Mouse (Mus musculus): ENCODE results near the gene Trnau1ap.
"Not testable (repeated sequence)": the region's sequence is repeated elsewhere in the genome, so short reads cannot be mapped to it uniquely, and the experiment has no call there.

Trnau1ap gene

DNA sequence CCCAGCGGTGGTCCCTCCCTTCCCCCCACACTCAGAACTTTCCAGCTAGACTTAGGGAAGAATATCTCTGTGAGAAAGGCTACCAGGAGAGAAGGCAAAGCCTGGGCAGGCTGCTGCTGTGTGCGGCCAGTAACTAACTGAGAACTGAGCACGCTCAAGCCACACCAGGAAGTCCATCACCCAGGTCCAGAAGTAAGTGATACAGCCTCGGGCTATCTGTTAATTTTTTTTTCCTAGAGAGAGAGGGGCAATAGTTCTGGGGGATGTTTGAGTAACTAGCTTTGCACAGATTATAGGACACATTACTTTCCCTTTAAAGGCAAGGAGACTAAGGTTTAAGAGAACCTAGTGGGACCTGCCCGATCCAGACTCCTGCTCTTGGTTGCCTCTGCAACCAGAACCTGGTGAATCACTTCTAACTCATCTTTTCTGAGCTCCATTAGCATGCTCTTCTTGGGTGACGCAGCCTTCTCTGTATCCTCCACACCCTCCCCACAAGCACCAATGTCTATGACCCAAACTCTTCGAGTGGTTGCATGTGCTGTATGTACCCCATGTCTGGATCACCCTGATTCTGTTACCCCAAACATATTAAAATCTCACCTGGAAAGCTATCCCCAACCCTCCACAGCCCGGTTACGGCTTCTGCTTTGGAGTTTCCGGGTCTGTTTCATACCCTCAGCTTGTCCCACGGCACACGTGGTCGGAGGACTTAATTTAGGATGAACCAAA, 15.2 kb upstream of the Trnau1ap start:
- no peak for DNase-seq

DNA sequence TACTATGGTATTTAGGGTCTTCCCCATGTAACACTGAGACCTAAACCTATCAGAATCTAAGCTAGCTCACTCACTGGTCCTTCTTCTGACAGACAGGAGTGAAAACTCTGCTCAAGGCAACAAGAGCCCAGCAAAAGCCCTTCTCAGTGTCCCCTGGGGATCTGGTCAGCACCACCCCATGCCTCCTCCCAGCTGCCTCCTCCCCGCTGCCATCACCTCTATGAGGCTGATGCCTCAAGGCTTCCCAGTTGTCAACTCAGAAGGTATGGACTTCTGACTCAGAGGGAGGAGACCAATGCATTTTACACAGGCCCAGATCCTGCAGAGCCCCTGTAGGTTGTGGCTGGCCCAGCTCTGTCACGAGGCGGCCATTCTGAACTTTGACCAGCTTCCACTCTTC, 12.1 kb upstream of the Trnau1ap start:
- DNase-seq: no peak

DNA sequence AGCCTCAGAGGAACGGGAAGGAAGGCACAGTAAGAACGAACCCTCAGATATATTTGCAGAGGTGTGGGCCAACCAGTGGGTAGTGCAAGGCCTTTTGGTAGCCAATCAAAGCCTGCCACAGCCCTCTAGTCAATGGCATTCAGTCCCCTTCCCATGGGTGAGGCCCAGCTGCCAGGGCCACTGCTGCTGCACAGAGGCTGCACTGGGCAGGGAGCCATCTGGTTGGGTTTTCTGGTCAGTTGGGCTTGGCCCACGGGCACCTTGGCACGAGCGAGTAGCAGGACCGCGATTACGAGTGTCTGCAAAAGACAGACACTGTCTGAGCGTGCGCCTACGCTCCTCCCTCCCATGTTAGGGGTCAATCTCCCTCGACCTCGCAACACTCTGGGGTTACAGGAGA, 9.6 kb upstream of the Trnau1ap start:
- DNase-seq: no peak

DNA sequence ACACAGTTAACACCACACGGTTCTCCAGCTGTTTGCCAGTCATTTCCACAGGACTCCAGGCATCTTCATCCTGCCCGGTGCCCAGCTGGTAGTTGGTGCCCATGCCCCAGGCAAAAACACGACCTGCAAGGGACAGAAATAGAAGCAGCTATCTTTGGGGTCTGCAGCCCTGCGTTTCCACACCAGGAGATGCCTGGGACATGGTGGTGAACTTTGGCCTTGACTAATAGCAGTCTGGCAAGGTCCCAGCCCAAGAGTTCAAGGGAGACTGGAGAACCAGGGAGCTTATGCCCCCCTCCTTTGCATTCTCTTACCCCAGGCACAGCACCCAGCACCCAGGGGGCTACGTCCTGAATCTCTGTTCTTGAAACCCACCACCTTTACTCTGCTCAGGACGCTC, 3.5 kb upstream of the Trnau1ap start:
- no peak for DNase-seq

DNA sequence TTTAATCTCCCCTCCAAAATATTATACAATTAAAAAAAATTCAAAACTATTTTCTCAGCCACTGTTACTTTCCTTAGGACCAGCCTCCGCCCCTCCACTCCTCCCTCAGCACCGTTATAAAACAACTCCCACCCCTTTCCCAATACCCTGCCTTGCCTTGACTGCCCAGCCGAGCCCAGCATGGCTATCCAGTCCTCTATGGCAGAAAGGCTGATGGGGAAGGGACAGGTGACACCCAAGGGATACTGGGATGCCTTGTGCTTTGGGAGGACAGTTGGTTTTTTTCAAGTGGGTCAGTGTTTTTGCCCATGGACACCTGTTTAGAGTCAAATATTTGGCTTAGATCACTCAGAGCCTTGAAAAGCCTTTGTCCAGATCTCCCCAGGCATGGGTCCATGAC, 2.6 kb upstream of the Trnau1ap start:
- DNase-seq: no peak

DNA sequence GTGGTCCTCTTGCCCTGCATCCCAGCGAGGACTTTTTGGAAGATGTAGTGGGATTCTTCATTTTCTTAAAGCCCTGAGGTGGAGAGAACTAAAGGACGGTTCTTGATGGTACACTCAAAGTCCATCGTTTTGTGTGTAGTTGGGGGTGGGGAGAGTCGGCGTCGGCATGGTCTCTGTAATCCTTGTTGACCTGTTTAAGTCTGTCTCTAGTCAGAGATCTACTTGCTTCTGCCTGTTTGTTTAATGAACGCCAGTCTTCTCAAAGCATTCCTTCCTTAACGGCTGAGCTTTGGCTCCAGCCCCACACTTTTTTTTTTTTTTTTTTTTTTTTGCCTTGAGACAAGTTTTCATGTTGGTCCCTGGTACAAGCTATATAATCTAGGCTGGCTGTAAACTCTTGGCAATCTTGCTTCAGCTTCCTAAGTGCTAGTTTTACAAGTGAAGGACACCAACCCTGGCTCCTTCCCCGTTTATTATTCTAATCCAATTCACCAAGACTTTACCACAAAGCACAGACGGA, 557 bp upstream of the Trnau1ap start:
- no peak for DNase-seq

DNA sequence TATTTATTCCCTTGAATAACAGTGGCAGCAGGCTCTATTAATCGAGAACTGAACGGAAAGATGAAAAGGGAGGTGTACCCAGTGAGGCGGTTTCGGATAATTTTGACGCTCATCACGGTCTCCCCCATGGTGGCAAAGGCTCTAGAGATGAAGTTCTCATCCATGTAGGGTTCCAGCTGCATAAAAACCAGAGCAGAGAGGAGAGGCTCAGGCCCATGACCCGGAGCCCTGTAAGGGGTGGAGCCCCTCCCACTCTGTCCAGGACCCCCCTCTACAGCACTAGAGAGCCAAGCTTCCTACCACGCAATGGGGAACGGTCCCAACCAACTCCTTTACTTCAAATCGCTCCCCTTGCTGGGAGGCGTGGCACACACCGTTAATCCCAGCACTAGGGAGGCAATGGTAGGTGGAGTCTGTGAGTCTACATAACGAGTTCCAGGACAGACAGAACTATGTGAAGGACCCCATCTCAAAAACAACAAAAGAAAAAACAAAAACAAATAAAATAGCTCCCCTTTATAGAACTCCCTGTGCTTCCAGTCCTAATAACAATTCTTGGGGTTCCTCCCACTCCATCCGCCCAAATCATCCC, 851 bp downstream of the Trnau1ap start:
- no peak for DNase-seq

DNA sequence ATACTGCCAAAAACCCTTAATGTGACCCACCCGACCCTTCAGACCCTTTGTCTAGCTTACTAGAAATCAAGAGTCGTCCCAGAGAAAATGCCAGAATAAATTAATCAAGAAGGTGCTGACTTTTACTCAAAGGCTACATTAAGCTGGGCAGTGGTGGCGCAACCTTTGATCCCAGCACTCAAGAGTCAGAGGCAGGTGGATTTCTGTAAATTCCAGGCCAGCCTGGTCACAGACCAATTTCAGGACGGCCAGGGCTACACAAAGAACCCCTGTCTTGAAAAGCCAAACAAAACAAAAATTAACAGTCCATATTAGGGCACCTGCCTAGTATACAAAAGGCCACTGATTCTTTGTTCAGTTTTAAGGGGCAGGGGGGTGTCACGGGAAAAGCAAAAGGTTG, 2.9 kb downstream of the Trnau1ap start:
- no peak for DNase-seq

DNA sequence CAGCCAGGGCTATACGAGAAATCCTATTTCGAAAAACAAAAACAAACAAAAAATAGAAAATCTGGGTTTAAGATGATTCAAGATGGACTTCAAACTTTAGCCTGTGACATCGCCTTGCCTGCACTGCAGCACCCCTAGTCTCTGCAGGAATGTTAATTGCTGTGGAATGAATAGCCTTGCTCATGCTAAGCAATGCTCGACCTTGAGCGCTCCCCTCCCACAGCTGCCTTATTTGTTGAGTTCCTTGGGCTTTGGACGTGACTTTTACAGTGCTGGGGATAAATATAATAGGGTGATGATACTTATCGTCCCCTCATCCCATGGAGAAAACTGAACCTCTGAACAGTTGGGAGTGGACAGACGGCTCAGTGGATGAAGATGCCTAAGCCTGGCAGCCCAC, 13.6 kb downstream of the Trnau1ap start:
- no peak for DNase-seq

DNA sequence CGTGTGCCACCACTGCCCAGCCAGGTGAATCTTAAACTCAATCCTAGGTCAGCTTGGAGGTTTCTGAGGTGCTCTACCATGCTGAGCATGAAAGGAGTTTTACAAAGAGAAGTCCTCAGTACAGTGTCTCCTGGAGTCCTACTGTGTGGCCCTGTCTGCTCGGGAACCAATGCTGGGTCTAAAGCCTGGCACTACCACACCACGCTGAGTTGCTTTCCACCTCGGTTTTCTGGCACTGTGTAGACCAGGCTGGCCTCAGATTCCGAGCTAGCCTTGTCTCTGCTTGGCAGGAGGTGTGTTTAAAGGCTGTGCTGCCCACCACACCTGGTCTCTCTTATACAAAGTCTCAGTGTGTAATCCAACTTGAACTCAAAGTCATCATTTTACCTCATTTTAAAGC, 16.7 kb downstream of the Trnau1ap start:
- no peak for DNase-seq

DNA sequence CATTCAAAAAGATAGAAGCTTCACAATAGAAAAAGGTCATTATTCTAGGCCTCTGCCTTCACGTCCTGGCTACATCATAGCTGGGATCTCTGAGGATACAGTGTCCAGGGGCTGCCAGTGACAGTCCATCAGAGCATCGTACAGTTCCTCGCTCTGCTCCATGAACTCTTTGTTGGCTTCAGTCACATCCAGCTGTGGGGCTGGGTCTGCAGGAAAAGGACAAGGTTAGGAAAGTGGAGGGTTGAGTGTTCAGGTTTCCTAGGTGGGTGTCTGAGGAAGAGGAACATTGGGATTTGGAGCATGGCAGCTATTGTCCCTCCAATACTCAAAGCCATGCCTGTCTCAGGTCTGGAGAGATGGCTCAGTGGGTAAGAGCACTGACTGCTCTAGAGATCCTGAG, 17.5 kb downstream of the Trnau1ap start:
- no peak for DNase-seq

DNA sequence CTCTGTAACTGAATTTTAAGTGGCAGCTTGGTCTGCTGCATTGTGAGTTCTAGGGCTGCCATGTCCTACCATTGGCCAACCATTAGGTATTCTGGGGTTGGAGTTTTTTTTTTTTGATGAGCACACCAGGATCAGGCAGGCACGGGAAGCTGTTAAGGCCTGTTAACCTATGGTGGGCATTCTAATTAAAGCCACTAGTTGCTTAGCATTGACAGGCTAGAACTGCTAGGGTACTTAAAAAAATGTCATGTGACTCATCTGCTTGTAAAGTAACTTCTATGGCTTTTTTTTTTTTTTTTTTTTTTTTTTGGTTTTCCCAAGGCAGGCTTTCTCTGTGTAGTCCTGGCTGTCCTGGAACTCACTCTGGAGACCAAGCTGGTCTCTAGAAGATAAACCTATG, 18.1 kb downstream of the Trnau1ap start:
- DNase-seq: no peak

DNA sequence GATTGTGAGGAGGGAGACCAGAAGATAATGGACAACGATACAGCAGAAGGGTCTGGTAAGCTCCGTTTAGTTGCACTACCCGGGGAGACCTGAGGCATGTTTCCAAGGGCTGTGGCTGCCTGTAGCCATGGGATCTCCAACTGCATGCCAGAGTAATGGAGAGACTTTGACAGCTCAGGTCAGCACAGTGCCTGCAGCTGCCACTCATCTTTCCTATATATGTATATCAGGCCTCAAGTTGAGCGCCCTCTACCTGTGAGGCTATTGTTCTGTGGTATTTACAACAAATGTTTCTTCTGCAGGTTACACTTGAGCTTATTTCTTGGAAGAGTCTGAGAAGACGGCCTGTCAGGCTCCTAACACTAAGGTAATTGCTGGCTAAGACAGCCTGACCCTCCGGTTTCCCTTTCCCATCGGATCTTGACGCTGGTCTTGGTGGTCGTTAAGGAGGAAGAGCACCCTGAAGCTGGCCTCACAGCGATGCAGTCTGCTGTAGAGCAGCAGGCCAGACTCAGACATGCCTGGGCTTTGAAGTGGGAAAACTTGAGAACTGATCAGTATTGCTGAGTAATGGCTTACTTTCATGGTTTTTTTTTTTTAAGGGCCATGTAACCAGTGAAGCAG, 19.4 kb downstream of the Trnau1ap start:
- DNase-seq: peak; percentile 75

DNA sequence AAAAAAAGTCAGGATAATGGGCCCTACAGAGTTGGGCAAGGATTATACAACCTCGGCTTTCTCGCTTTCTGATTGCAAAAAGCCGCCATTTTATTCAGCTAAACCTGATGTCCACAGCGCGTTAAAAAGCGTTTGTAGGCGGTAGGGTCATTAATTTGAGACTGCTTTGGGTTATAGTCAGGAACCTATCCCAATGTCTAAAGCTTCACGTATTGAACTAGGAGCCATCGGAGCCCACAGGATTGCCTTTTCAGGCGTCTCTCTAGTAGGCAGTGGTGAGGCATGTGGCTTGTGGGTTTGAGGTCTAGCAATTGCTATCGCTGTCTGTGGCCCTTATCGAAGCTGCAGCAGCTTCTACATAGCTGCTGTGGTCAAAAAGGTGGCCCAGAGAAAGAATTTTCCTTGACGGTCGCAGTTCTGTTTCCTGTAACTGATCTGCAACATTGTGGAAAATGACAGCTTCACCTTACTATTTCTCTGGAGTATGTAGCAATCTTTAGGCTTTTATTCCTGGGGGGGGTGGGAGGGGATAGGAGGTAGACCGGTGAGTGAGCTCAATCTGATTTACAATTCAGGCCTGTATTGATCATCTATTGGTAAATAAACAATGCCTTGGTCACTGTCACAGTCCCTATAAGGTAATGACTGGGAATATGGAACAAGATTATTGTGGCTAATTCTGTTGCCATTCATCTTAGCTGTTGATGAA, 20.0 kb downstream of the Trnau1ap start:
- peak; percentile 19 for DNase-seq

DNA sequence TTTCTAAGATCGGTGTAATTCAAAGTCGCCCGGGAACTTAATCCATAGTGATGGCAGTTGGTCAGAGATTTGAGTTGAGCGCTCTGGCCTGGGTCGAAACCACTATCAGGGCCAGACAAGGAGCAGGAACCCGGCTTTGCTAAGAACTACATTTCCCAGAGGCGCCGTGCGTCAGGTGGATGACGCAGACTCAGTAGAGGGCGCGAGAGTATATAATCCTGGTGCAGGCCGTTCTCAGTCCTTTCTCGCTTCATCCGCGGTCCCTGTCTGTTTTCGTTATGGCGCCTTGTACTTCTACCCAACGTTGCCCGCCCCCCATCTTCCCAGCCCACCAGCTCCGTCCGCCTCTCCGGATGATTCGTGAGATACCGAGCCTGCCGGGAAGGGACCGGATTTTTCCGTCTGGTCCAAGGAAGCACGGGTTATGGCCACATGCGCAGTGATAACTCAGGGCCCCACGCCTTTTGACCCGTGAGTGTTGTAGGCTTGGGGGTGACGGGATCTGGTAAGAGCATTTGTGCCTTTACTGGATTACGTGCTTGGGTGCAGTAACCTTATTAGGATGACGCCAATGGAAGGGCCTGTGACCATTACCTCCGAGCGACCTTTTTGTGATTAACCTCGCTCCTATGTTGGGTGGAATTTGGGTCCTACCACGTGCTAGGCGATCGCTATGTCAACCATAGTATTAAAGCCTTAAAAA, 20.8 kb downstream of the Trnau1ap start:
- peak; percentile 90 for DNase-seq

DNA sequence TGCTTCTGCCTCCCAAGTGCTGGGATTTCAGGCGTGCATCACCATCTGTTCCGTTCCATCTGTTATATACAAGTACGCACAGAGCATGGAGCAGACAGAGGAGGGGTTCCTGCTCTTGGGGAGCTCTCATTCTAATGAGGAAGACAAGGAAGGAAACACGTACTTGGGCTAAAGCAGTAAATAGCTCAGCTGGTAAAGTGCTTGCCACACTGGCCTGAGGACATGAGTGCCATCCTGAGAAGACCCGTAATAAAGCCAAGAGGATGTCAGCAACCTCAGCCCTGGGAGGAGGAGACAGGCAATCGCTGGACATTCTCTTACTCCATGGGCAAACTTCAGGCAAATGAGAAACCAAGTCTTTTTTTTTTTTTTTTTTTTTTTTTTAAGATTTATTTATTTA, 23.3 kb downstream of the Trnau1ap start:
- no peak for DNase-seq

DNA sequence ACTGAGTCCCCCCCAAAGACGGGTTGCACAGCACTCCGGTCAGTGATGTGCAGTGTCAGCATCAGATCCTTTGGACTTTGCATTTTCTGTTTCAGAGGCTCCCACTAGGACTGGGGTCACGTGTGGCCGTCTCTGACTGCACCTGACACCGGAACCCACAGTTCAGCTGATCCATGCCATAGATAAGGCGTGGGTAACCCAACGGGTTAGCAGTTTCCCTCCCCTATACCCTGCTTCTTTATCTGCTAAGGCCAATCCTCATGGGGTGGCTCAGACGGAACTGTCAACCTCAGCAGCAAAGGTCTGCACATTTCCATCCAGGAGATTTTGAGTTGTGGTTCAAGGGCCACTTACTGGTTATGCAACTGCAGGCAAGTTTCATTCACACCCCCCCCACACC, 24.1 kb downstream of the Trnau1ap start:
- no peak for DNase-seq

DNA sequence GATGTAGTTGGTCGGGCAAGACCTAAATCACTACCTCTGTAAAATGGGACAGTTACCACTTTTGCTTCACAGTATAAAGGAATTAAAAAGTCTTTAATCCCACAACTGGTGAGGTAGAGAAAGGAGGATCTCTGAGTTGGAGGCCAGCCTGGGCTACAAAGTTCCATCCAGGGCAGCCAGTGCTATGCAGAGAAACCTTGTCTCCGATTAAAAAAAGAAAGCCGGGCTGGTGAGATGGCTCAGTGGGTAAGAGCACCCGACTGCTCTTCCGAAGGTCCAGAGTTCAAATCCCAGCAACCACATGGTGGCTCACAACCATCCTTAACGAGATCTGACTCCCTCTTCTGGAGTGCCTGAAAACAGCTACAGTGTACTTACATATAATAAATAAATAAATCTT, 25.9 kb downstream of the Trnau1ap start:
- DNase-seq: not testable (repeated sequence)

DNA sequence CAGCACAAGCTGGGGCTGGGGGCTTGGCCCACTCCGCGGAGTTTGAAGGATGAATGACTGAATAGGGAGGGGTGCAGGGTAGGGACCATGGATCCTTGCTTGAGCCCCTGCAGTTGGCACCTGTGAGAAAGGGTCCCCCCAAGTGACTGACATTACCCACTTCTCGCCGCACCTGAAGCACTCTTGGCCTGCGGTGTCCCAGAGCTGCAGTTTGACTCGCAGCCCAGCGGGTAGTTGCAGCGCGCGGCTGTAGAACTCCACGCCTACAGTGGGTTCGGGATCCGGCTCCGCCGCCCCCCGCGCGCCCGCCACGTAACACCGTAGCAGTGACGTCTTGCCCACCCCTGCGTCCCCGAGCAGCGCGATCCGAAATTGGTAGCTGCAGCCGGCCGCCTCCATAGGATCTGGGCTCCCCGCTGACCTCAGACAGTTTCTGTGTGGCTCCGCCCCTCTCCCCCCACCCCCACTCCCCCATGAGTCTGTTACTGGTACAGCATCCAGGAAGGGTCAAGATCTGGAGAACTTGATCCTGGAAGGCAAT, 26.3 kb downstream of the Trnau1ap start, which contains the start of gene Rab42:
Rab42 (minus strand) TSS at position 447 of the 541 bp plus-strand sequence.
- peak; percentile 56 for DNase-seq

DNA sequence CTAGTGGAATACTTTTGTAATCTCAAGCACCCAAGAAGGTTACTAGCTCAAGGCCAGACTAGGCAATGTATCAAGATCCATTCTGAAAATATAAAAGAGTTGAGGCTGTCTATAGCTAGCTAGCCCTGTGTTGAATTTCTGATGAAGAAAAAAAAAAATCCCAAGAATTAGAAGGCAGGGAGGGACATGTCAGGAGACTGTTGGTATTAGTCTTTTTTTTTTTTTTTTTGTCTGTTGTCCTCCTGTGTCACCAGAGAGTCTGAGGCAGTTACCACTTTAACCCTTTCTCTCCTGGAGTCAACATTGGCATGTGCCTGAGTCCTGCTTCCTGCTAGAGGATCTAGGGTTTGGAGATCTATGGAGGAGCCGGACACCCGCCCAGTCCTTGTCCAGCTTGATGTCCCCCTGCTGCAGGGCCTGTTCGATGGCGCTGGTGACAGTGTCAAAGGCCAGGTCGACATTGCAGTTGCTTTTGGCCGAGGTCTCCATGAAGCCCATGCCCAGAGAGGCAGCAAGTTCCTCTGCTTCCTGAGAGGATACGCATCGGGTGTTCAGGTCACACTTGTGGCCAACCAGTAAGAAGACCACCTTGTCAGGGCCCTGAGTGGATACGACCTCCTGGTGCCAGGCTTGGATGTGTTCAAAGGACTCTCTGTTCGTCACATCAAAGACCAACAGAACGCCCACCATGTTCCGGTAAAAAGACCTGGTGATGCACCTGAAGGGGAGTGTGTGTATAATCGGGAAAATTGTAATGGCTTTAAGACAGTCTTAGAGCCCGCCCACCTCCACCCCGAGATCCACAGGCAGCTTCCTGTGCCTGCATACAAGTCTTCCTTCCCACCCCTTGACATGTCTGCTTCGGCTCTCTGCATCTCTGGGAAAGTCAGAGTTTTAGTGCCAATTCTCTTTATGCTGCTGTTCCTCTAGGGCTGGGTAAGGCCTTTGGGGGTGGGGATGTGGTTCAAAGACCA, 27.1 kb downstream of the Trnau1ap start:
- DNase-seq: no peak

DNA sequence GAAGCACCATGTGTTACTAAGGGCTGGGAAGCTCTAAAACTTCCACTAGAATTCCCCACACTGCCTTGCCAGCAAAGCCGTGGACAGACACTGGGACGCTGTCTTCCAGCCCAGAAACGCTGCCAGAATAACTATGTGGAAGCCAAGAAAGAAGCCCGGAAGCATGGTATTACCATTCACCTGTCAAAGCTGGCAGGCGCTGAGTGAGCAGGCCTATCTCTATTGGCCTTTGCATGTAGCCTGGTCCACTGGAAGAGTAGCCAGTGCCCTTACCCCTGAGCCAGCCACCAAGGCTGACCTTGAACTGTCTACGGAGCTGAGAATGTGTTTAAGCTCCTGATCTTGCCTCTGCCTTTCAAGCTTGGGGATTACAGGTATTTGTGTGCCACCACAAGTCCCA, 27.9 kb downstream of the Trnau1ap start:
- DNase-seq: no peak

Data from thymus, postnatal 25 days (tissue).